Mouse (Mus musculus): ENCODE results near the gene Zdhhc4. TPM values are rescaled to one million over a fixed set of nuclear protein-coding genes. Genes with fewer than 3 reads are reported as not detected.

Gene Zdhhc4
- total RNA-seq, 1 experiment: 27.7 TPM

DNA sequence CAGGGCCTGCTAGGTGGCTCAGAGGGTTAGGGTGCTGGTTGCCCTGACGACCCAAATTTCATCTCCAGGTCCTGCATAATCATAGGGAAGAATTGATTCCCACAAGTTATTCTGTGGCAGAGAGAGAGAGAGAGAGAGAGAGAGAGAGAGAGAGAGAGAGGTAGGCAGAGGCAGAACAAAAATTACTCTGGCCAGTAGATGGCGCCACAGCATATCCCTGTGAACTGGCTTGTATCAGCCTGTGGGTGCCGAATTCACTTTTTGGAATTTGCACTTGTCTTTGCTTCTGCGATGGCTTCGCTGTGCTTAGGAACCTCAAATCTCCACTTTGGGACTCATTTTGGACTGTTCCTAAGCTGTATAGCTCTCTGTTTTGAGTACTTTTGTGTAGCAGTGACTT is 4.8 kb upstream of the Zdhhc4 start:
- peaks cover 2 to 5% of the 10 kb centered on the region in 2 experiments; a peak in 1 of 4 replicates for H3K4me1 ChIP-seq (ENCODE audit: control insufficient read depth in 2 of 2, insufficient read depth in 2 of 2, low read length in 2 of 2, poor library complexity in 1 of 2)
- H3K36me3 ChIP-seq (ENCODE audit: control insufficient read depth, insufficient read depth, low read length, poor library complexity, severe bottlenecking): no peaks in the 10 kb centered on the region
- H3K9ac ChIP-seq (ENCODE audit: insufficient read depth, low read depth, low read length, poor library complexity, severe bottlenecking): no peak overlapping the region
- TF ChIP-seq ZC3H11A (IDR thresholded peaks at IDR 0.05; ENCODE audit: borderline replicate concordance, low read depth, low read length): 0 out of 2 replicates have a peak, but pooled peaks have one; percentile 12
- no peak for TF ChIP-seq ZNF384 (IDR thresholded peaks at IDR 0.05; ENCODE audit: low read depth, low read length)
- no peak overlapping the region for H3K27ac ChIP-seq (ENCODE audit: insufficient read depth, low read depth, low read length, poor library complexity, severe bottlenecking)
- in situ Hi-C loops (cut with MboI; ENCODE audit: low sequenced_read_pairs in 2 of 2, unreplicated experiment in 2 of 2): no loop called here
- 0 out of 4 replicates have a peak overlapping the region, but pooled peaks of 1 of the 2 experiments have one; percentile 26 for H3K4me3 ChIP-seq (ENCODE audit: insufficient read depth in 1 of 2, low read depth in 1 of 2, low read length in 2 of 2, poor library complexity in 1 of 2, severe bottlenecking in 1 of 2)
- peak; percentile 63 for DNase-seq (ENCODE audit: low read depth, low spot score)
- no peaks in the 10 kb centered on the region for H3K9me3 ChIP-seq (ENCODE audit: control insufficient read depth, insufficient read depth, low read depth, low read length)

GRCm38 (mm10) chr5:143317288-143317610 is 11.8 kb downstream of the Zdhhc4 start:
- in situ Hi-C loops (cut with MboI; ENCODE audit: low sequenced_read_pairs in 2 of 2, unreplicated experiment in 2 of 2): no loop called here
- Histone ChIP-seq H3K4me1 (ENCODE audit: control insufficient read depth in 2 of 2, insufficient read depth in 2 of 2, low read length in 2 of 2, poor library complexity in 1 of 2) (peaks cover 0 to 6% of the 10 kb centered on the region in 2 experiments; a peak in 2 of 4 replicates), H3K27ac (ENCODE audit: insufficient read depth, low read depth, low read length, poor library complexity, severe bottlenecking) (no peak overlapping the region), H3K9ac (ENCODE audit: insufficient read depth, low read depth, low read length, poor library complexity, severe bottlenecking) (no peak overlapping the region), H3K36me3 (ENCODE audit: control insufficient read depth, insufficient read depth, low read length, poor library complexity, severe bottlenecking) (peaks cover 22% of the 10 kb centered on the region; the same call in 1 of the 2 replicates), H3K4me3 (ENCODE audit: insufficient read depth in 1 of 2, low read depth in 1 of 2, low read length in 2 of 2, poor library complexity in 1 of 2, severe bottlenecking in 1 of 2) (no peak overlapping the region), H3K9me3 (ENCODE audit: control insufficient read depth, insufficient read depth, low read depth, low read length) (no peaks in the 10 kb centered on the region)
- TF ChIP-seq ZC3H11A (IDR thresholded peaks at IDR 0.05; ENCODE audit: borderline replicate concordance, low read depth, low read length) (no peak), HCFC1 (IDR thresholded peaks at IDR 0.05; ENCODE audit: borderline replicate concordance, insufficient read depth, low read length) (no peak), ZNF384 (IDR thresholded peaks at IDR 0.05; ENCODE audit: low read depth, low read length) (no peak), CHD2 (IDR thresholded peaks at IDR 0.05; ENCODE audit: low read depth, low read length) (no peak), MAFK (IDR thresholded peaks at IDR 0.05; ENCODE audit: insufficient read depth, low read depth, low read length) (no peak)
- DNase-seq (ENCODE audit: low read depth, low spot score): no peak

GRCm38 (mm10) chr5:143316605-143317287 is 12.3 kb downstream of the Zdhhc4 start:
- no peak overlapping the region for H3K4me3 ChIP-seq (ENCODE audit: insufficient read depth in 1 of 2, low read depth in 1 of 2, low read length in 2 of 2, poor library complexity in 1 of 2, severe bottlenecking in 1 of 2)
- H3K9ac ChIP-seq (ENCODE audit: insufficient read depth, low read depth, low read length, poor library complexity, severe bottlenecking): no peak overlapping the region
- DNase-seq (ENCODE audit: low read depth, low spot score): no peak
- H3K4me1 ChIP-seq (ENCODE audit: control insufficient read depth in 2 of 2, insufficient read depth in 2 of 2, low read length in 2 of 2, poor library complexity in 1 of 2): peaks cover 0 to 7% of the 10 kb centered on the region in 2 experiments; a peak in 2 of 4 replicates
- no peak overlapping the region for H3K27ac ChIP-seq (ENCODE audit: insufficient read depth, low read depth, low read length, poor library complexity, severe bottlenecking)
- H3K36me3 ChIP-seq (ENCODE audit: control insufficient read depth, insufficient read depth, low read length, poor library complexity, severe bottlenecking): peaks cover 23% of the 10 kb centered on the region
- in situ Hi-C loops (cut with MboI; ENCODE audit: low sequenced_read_pairs in 2 of 2, unreplicated experiment in 2 of 2): no loop called here
- no peaks in the 10 kb centered on the region for H3K9me3 ChIP-seq (ENCODE audit: control insufficient read depth, insufficient read depth, low read depth, low read length)
- TF ChIP-seq ZNF384 (IDR thresholded peaks at IDR 0.05; ENCODE audit: low read depth, low read length) (no peak), MAFK (IDR thresholded peaks at IDR 0.05; ENCODE audit: insufficient read depth, low read depth, low read length) (no peak), ZC3H11A (IDR thresholded peaks at IDR 0.05; ENCODE audit: borderline replicate concordance, low read depth, low read length) (no peak), CHD2 (IDR thresholded peaks at IDR 0.05; ENCODE audit: low read depth, low read length) (no peak)

- Histone ChIP-seq H3K9me3 (ENCODE audit: control insufficient read depth, insufficient read depth, low read depth, low read length) (no peaks in the 10 kb centered on the region), H3K36me3 (ENCODE audit: control insufficient read depth, insufficient read depth, low read length, poor library complexity, severe bottlenecking) (peaks cover 28% of the 10 kb centered on the region), H3K4me3 (ENCODE audit: insufficient read depth in 1 of 2, low read depth in 1 of 2, low read length in 2 of 2, poor library complexity in 1 of 2, severe bottlenecking in 1 of 2) (peak overlapping the region; percentile 49 to 87), H3K27ac (ENCODE audit: insufficient read depth, low read depth, low read length, poor library complexity, severe bottlenecking) (no peak overlapping the region; the same call in 1 of the 2 replicates), H3K9ac (ENCODE audit: insufficient read depth, low read depth, low read length, poor library complexity, severe bottlenecking) (peak overlapping the region; percentile 76), H3K4me1 (ENCODE audit: control insufficient read depth in 2 of 2, insufficient read depth in 2 of 2, low read length in 2 of 2, poor library complexity in 1 of 2) (peaks cover 0 to 8% of the 10 kb centered on the region in 2 experiments; a peak in 2 of 4 replicates)
- in situ Hi-C loops (cut with MboI; ENCODE audit: low sequenced_read_pairs in 2 of 2, unreplicated experiment in 2 of 2): no loop called here
- TF ChIP-seq ZNF384 (IDR thresholded peaks at IDR 0.05; ENCODE audit: low read depth, low read length) (no peak), ZC3H11A (IDR thresholded peaks at IDR 0.05; ENCODE audit: borderline replicate concordance, low read depth, low read length) (no peak), MAFK (IDR thresholded peaks at IDR 0.05; ENCODE audit: insufficient read depth, low read depth, low read length) (no peak), CHD2 (IDR thresholded peaks at IDR 0.05; ENCODE audit: low read depth, low read length) (no peak), HCFC1 (IDR thresholded peaks at IDR 0.05; ENCODE audit: borderline replicate concordance, insufficient read depth, low read length) (no peak)
- no peak for DNase-seq (ENCODE audit: low read depth, low spot score)
These were observed 13.6 kb downstream of the Zdhhc4 start for GRCm38 (mm10) chr5:143315514-143315888.
